Mouse (Mus musculus) bone marrow, adult 2 months (tissue): ENCODE measurements around the gene Zfp644.

ENCODE experiments used
- CTCF ChIP-seq: fragments of 200-500 bp; IDR thresholded peaks from 2 replicates; pipeline ENCODE4 v1.5.1; 2011; ENCODE audit warnings: low read length, control low read depth; ENCODE audit not compliant: control insufficient read depth, insufficient read depth
- POLR2A ChIP-seq: fragments of 200-500 bp; IDR thresholded peaks from 2 replicates; pipeline ENCODE4 v1.6.1; 2011; ENCODE audit warnings: low read depth, mild to moderate bottlenecking, control low read depth, low read length, borderline replicate concordance; ENCODE audit not compliant: control insufficient read depth

DNA sequence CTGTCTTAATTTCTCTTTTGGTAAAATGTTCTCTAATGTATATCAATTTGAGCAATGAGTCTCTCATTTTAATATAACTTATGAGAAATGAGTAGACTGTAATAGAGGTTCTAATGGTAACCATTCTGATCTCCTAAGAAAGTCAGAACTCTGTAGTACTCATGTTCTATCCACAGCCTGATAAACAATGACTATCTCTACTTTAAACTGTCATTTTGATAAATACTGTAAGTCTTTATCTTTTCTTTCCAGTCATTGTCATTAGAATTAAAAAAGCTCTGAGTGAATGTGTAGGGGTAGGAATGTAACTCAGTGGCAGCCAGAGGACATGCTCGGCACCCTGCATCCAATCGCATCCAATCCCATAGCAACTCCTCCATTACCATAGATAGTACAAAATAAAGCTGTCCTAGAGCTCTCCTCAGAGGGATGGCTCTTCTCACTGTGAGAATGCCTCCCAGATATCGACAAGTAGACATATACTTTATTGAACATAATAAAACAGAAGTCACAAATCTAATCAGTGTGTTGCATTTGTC is 44.2 kb downstream of the Zfp644 start:
- TF ChIP-seq POLR2A: no peak
- no peak for TF ChIP-seq CTCF
